Mouse (Mus musculus) stomach, embryonic 14.5 days (tissue): ENCODE measurements around the gene Fam186a. TPM values are rescaled to one million over a fixed set of nuclear protein-coding genes. Genes with fewer than 3 reads are reported as not detected.
A peak's percentile ranks its signal among the peaks of the same experiment; 100 is the strongest.
"Not testable (repeated sequence)": the region's sequence is repeated elsewhere in the genome, so short reads cannot be mapped to it uniquely, and the experiment has no call there.

Source experiments
- ATAC-seq: fragments of 200-750 bp; cut with Nextera tagmentation; 2 replicates; pipeline ENCODE4 v1.8.0; 2017; ENCODE audit warnings: low read depth, moderate TSS enrichment; ENCODE audit not compliant: insufficient number of reproducible peaks, insufficient read depth, low FRiP score
- H3K27ac ChIP-seq: fragments of 300-500 bp; sonication (generic); 2 replicates; pipeline ENCODE4 v1.5.1; 2014; ENCODE audit warnings: mild to moderate bottlenecking, low read length, moderate library complexity, mixed read lengths
- H3K27me3 ChIP-seq: fragments of 300-500 bp; sonication (generic); 2 replicates; pipeline ENCODE4 v1.6.1; 2014; ENCODE audit warnings: low read length, control low read depth, mixed read lengths; ENCODE audit not compliant: control insufficient read depth, insufficient read depth
- H3K36me3 ChIP-seq: fragments of 300-500 bp; sonication (generic); 2 replicates; pipeline ENCODE4 v1.6.1; 2014; ENCODE audit warnings: mild to moderate bottlenecking, control low read depth, low read length, moderate library complexity, mixed read lengths; ENCODE audit not compliant: control insufficient read depth, insufficient read depth
- H3K4me1 ChIP-seq: fragments of 300-500 bp; sonication (generic); 2 replicates; pipeline ENCODE4 v1.6.1; 2014; ENCODE audit warnings: low read length, control low read depth, mixed read lengths; ENCODE audit not compliant: control insufficient read depth, insufficient read depth
- H3K4me2 ChIP-seq: fragments of 300-500 bp; sonication (generic); replicated peaks from 2 replicates; pipeline ENCODE4 v1.6.1; 2014; ENCODE audit warnings: low read depth, low read length, control low read depth
- H3K4me3 ChIP-seq: fragments of 300-500 bp; sonication (generic); 2 replicates; pipeline ENCODE4 v1.5.1; 2014; ENCODE audit warnings: low read depth, low read length, control low read depth
- H3K9ac ChIP-seq: fragments of 300-500 bp; sonication (generic); replicated peaks from 2 replicates; pipeline ENCODE4 v1.6.1; 2014; ENCODE audit warnings: low read depth, mild to moderate bottlenecking, control low read depth, low read length, moderate library complexity, mixed read lengths
- H3K9me3 ChIP-seq: fragments of 300-500 bp; sonication (generic); 2 replicates; pipeline ENCODE4 v1.6.1; 2016; ENCODE audit warnings: low read depth, low read length, control low read depth; ENCODE audit not compliant: control insufficient read depth
- WGBS: fragments of 180-500 bp; shearing (Covaris S2); extraction: QIAGEN DNeasy Blood & Tissue Kit; methylation state at CpG from one replicate; pipeline ENCODE4 v1.1.7; 2014; 5-methylcytosine and 5-hydroxymethylcytosine counted together
- polyA plus RNA-seq: library from polyadenylated mRNA; unstranded; fragments of >200 nt; fragmentation: Nextera tagmentation; extraction: Ambion mirVana; gene quantifications from 2 replicates; pipeline ENCODE4 v1.2.1, GENCODE M21; 2014

Gene Fam186a
- polyA plus RNA-seq, 1 experiment from 2014 or later, result not detected

DNA sequence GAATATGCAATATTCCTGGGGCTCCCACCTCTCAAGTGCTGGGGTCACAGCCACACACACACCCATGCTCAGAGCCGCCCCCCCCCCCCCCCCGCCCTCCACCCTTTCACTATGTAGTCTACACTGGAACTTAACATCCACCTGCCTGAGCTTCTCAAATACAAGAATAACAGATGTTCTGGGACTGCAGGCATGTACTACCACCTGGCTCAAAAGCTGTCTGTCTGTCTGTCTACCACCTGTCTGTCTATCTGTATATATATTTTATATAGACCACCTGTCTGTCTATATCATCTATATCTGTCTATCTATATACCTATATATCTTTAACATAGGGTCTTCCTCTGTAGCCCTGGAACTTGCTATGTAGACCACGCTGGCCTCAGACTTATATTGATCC lies 75.5 kb downstream of the Fam186a start:
- WGBS, result 83% methylated on average over 1 of the region's 3 CpGs
- no peaks in the 10 kb centered on the region for H3K36me3 ChIP-seq
- H3K4me2 ChIP-seq, result 0 out of 2 replicates have a peak overlapping the region, but pooled peaks have one; percentile 24
- no peaks in the 10 kb centered on the region for H3K27me3 ChIP-seq
- peaks cover 12% of the 10 kb centered on the region; the same call in 1 of the 2 replicates for H3K4me1 ChIP-seq
- no peak overlapping the region for H3K9ac ChIP-seq
- no peaks in the 10 kb centered on the region for H3K9me3 ChIP-seq
- no peak overlapping the region for H3K4me3 ChIP-seq
- no peak for ATAC-seq
- H3K27ac ChIP-seq, result no peak overlapping the region; the same call in 1 of the 2 replicates

DNA sequence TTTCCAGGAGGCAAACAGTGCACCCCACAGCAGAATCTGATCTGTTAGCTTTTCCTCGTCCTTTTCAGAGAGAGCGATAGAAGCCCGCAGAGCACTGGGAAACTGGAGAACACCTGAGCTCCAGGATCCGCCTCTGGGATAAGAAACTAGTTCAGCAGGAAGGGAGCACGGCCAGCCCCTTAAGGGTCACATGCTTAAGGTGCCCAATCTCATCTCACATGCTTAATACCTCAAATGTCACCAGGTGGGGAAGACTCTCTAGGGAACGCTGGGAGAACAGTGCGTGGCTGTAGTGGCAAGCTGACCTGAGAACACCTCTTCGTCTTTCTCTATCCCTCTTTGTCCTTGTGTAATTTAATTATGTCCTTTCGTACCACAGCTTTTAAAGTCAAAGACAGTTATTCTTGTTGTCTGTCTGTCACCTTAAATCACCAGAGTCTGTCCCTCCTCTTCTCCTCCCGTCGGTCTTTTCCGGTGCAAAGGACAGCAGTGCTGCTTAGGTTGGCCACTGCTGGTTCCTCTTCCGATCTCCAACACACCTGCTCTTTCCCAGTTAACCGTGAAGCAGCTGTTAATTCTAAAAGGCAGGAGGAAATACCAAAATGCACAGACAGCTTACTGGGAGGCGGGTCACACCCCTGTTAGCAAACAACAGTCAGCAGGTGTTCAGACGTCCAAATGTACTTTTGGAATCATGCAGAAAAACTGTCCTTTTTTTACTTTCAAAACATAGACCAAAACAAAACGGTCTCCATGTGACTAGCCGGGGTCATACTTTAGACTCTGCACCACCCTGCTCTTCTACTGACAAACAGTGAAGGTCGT lies 76.2 kb downstream of the Fam186a start:
- Histone ChIP-seq H3K9ac (no peak overlapping the region), H3K9me3 (no peaks in the 10 kb centered on the region), H3K27ac (peak overlapping the region; percentile 33; the same call in 1 of the 2 replicates), H3K4me1 (peaks cover 12% of the 10 kb centered on the region; the same call in 1 of the 2 replicates), H3K4me3 (no peak overlapping the region), H3K4me2 (peak overlapping the region; percentile 24; the same call in 1 of the 2 replicates), H3K27me3 (no peaks in the 10 kb centered on the region), H3K36me3 (no peaks in the 10 kb centered on the region)
- WGBS, result 36% methylated on average over 19 of the region's 19 CpGs
- ATAC-seq, result peak; percentile 80

- 30% methylated on average over 8 of the region's 8 CpGs for WGBS
- peaks cover 12% of the 10 kb centered on the region; the same call in 1 of the 2 replicates for H3K4me1 ChIP-seq
These were observed 77.5 kb downstream of the Fam186a start for GRCm38 (mm10) chr15:99889275-99889874.

GRCm38 (mm10) chr15:99887130-99887529 lies 79.7 kb downstream of the Fam186a start:
- not testable (repeated sequence) for H3K4me2 ChIP-seq, H3K27me3 ChIP-seq, H3K9me3 ChIP-seq, H3K4me1 ChIP-seq, ATAC-seq, H3K4me3 ChIP-seq, H3K9ac ChIP-seq, H3K36me3 ChIP-seq, H3K27ac ChIP-seq
- 89% methylated on average over 2 of the region's 2 CpGs for WGBS

More at GRCm38 (mm10) chr15:99889275-99889874, 77.5 kb downstream of the Fam186a start:
- H3K4me3 ChIP-seq, result no peak overlapping the region
- no peaks in the 10 kb centered on the region for H3K36me3 ChIP-seq
- H3K9me3 ChIP-seq, result no peaks in the 10 kb centered on the region
- no peak overlapping the region; the same call in 1 of the 2 replicates for H3K27ac ChIP-seq
- ATAC-seq, result peak; percentile 26; the same call in 1 of the 2 replicates
- H3K9ac ChIP-seq, result no peak overlapping the region
- no peak overlapping the region for H3K4me2 ChIP-seq
- H3K27me3 ChIP-seq, result no peaks in the 10 kb centered on the region

DNA sequence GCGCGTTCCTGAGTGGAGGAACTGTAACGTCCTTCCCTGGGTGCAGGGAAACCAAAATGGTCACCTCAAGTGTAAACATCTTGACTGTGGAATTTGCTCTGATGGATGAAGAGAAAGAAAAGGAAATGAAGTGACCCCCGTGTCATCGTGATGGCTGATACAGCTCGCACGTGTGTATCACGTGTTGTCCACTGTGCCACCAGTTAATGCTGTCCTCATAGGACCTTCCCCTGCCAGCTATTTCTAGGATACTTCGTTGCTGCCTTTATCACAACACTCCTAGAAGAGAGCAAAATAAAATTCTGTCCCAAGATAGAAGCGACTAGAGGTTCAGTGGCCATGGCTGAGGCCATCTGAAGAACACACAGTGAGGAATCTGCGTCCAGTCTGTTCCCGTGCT lies 82.8 kb downstream of the Fam186a start:
- H3K4me3 ChIP-seq, result no peak overlapping the region
- H3K27ac ChIP-seq, result no peak overlapping the region
- H3K36me3 ChIP-seq, result no peaks in the 10 kb centered on the region
- no peak overlapping the region for H3K9ac ChIP-seq
- ATAC-seq, result no peak
- H3K9me3 ChIP-seq, result no peaks in the 10 kb centered on the region
- no peaks in the 10 kb centered on the region for H3K4me1 ChIP-seq
- 65% methylated on average over 12 of the region's 12 CpGs for WGBS
- no peaks in the 10 kb centered on the region for H3K27me3 ChIP-seq
- no peak overlapping the region for H3K4me2 ChIP-seq

DNA sequence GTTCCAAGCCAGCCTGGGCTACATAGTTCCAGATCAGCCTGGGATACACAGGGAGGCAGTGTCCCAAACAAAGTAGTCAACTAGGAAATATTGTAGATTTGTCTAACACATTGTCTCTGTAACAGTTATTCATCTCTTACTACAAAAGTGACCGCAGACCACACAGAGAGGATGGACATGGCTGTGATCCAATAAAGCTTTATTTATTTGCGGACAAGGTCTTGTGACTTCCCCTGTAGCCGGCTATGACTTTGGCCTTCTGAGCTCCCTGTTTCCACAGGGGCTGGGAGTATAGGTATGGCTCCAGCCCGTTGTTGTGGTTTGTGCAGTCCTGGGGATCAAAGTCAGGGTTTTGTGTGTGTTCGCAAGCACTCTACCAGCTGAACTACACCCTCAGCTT lies 88.3 kb downstream of the Fam186a start:
- H3K9ac ChIP-seq, result no peak overlapping the region
- no peak overlapping the region for H3K27ac ChIP-seq
- no peak overlapping the region for H3K4me2 ChIP-seq
- H3K4me3 ChIP-seq, result no peak overlapping the region
- H3K27me3 ChIP-seq, result no peaks in the 10 kb centered on the region
- ATAC-seq, result no peak
- H3K9me3 ChIP-seq, result no peaks in the 10 kb centered on the region
- 89% methylated on average over 5 of the region's 5 CpGs for WGBS
- H3K4me1 ChIP-seq, result peaks cover 5% of the 10 kb centered on the region
- H3K36me3 ChIP-seq, result no peaks in the 10 kb centered on the region

DNA sequence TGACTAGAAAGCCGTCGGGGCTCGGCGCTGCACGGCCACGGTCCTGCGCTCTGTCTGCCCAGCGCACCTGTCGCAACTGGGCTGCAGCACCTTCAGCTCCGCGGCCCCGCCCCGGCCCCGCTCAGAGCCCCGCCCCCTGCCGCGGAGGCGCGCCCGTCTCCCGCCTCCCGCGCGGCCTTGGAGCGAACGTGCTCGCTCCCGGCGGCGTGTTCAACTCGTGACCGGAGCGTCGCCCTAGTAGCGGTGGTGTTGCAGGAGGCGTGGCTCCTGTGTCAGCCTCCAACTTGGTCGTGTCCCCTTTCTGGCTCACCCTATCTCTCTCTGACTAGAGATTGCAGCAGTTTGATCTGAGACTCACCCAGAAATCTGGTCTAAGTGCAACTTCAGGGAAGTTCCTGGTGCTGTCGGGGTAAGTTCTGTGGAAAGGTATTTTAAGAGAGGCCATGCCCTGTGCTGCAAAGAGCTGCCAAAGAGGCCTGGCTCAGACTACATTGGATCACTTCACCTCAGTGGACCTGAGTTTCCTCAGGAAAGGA lies 91.5 kb downstream of the Fam186a start, which contains the start of gene Lima1:
Gene Lima1, minus strand, starts transcription at position 123 of the 536 bp plus-strand sequence.
- H3K9me3 ChIP-seq, result no peaks in the 10 kb centered on the region
- H3K27ac ChIP-seq, result peak within 1 kb of the TSS; percentile 66; the same call in 1 of the 2 replicates
- H3K9ac ChIP-seq, result peak within 1 kb of the TSS; percentile 45
- WGBS, result 0% methylated on average over 38 of the region's 38 CpGs
- H3K4me2 ChIP-seq, result peak within 1 kb of the TSS; percentile 90
- ATAC-seq, result peak; percentile 95
- no peaks in the 10 kb centered on the region for H3K36me3 ChIP-seq
- peak within 1 kb of the TSS; percentile 76 for H3K4me3 ChIP-seq
- H3K4me1 ChIP-seq, result peaks cover 5% of the 10 kb centered on the region
- no peaks in the 10 kb centered on the region for H3K27me3 ChIP-seq

GRCm38 (mm10) chr15:99874612-99875333 lies 92.1 kb downstream of the Fam186a start:
- peak overlapping the region; percentile 76 for H3K4me3 ChIP-seq
- no peaks in the 10 kb centered on the region for H3K27me3 ChIP-seq
- ATAC-seq, result peak; percentile 57
- peak overlapping the region; percentile 45 for H3K9ac ChIP-seq
- H3K27ac ChIP-seq, result peak overlapping the region; percentile 66; the same call in 1 of the 2 replicates
- H3K9me3 ChIP-seq, result no peaks in the 10 kb centered on the region
- no peaks in the 10 kb centered on the region for H3K36me3 ChIP-seq
- 4% methylated on average over 29 of the region's 30 CpGs for WGBS
- H3K4me1 ChIP-seq, result peaks cover 5% of the 10 kb centered on the region
- peak overlapping the region; percentile 90 for H3K4me2 ChIP-seq
